Mouse (Mus musculus) CH12.LX (cell line): ENCODE results near the gene Limk2. TPM values are rescaled to one million over a fixed set of nuclear protein-coding genes. Genes with fewer than 3 reads are reported as not detected.
A peak's percentile ranks its signal among the peaks of the same experiment; 100 is the strongest.

Experiments used
- DNase-seq: peaks from one replicate; pipeline ENCODE4 v3.0.0-alpha.2; 2013; ENCODE audit errors: extremely low read depth
- H3K27ac ChIP-seq: 2 replicates; pipeline ENCODE4 v1.5.1; 2012; ENCODE audit warnings: low read depth, mild to moderate bottlenecking, control low read depth, moderate library complexity; ENCODE audit not compliant: insufficient read depth
- H3K27me3 ChIP-seq: replicated peaks from 2 replicates; pipeline ENCODE3; 2012; ENCODE audit warnings: inconsistent platforms
- H3K36me3 ChIP-seq, 2 experiments: replicated peaks in 1 of 2; 2 replicates each; pipeline versions ENCODE3 to v1.6.1; 2012; ENCODE audit warnings: inconsistent platforms in 1 of 2, low read length in 1 of 2, mild to moderate bottlenecking in 1 of 2, mixed read lengths in 1 of 2, moderate library complexity in 1 of 2; ENCODE audit not compliant: control insufficient read depth in 1 of 2, insufficient read depth in 1 of 2
- H3K4me1 ChIP-seq, 2 experiments: 2 replicates each; pipeline ENCODE4 v1.6.1; 2012; ENCODE audit warnings: inconsistent platforms in 1 of 2, moderate library complexity in 1 of 2; ENCODE audit not compliant: insufficient read depth in 2 of 2, control insufficient read depth in 1 of 2
- H3K4me2 ChIP-seq: 2 replicates; pipeline ENCODE4 v1.6.1; 2012; ENCODE audit warnings: low read depth, mild to moderate bottlenecking, control low read depth; ENCODE audit not compliant: poor library complexity, insufficient read depth, severe bottlenecking
- H3K4me3 ChIP-seq, 3 experiments: fragments of 150-350 bp in 1 of 3; sonication (generic) in 1 of 3; replicated peaks in 1 of 3; 2 replicates each; pipeline versions ENCODE3 to v1.5.1; 2011 to 2012; ENCODE audit warnings: low read depth in 2 of 3, low read length in 2 of 3, mild to moderate bottlenecking in 2 of 3, moderate library complexity in 2 of 3, control low read depth in 1 of 3, improper control_type of control experiment in 1 of 3, inconsistent platforms in 1 of 3, mixed read lengths in 1 of 3; ENCODE audit not compliant: poor library complexity in 1 of 3
- H3K79me2 ChIP-seq: replicated peaks from 2 replicates; pipeline ENCODE4 v1.6.1; 2012; ENCODE audit warnings: mild to moderate bottlenecking, moderate library complexity; ENCODE audit not compliant: control insufficient read depth, poor library complexity, insufficient read depth, severe bottlenecking; ENCODE audit errors: extremely low read depth
- H3K9ac ChIP-seq: 2 replicates; pipeline ENCODE4 v1.6.1; 2012; ENCODE audit warnings: low read depth, mild to moderate bottlenecking, control low read depth, moderate library complexity; ENCODE audit not compliant: insufficient read depth
- H3K9me3 ChIP-seq: replicated peaks from 2 replicates; pipeline ENCODE3; 2012; ENCODE audit warnings: low read length, inconsistent platforms, mixed read lengths
- CHD2 ChIP-seq: IDR thresholded peaks from 2 replicates; pipeline ENCODE4 v1.6.1; 2011; ENCODE audit warnings: low read length, improper control_type of control experiment
- CTCF ChIP-seq, 2 experiments: IDR thresholded peaks in 1 of 2; conservative IDR thresholded peaks in 1 of 2; 2 replicates each; pipeline ENCODE4 v1.5.1; 2011 to 2012; ENCODE audit warnings: low read depth in 2 of 2, low read length in 2 of 2, improper control_type of control experiment in 1 of 2, inconsistent platforms in 1 of 2, mild to moderate bottlenecking in 1 of 2, moderate library complexity in 1 of 2
- ELF1 ChIP-seq: IDR thresholded peaks from 2 replicates; pipeline ENCODE4 v1.6.1; 2014; ENCODE audit warnings: low read depth, mild to moderate bottlenecking, inconsistent platforms, low read length, improper control_type of control experiment
- JUN ChIP-seq: IDR thresholded peaks from 2 replicates; pipeline ENCODE4 v1.6.1; 2011; ENCODE audit warnings: low read depth, mild to moderate bottlenecking, low read length, improper control_type of control experiment, moderate library complexity; ENCODE audit not compliant: insufficient read depth
- KAT2A ChIP-seq: IDR thresholded peaks from 2 replicates; pipeline ENCODE4 v1.6.1; 2012; ENCODE audit warnings: low read length, improper control_type of control experiment, inconsistent platforms; ENCODE audit not compliant: insufficient replicate concordance
- MAFK ChIP-seq: IDR thresholded peaks from 2 replicates; pipeline ENCODE4 v1.6.1; 2011; ENCODE audit warnings: low read length, improper control_type of control experiment; ENCODE audit not compliant: insufficient replicate concordance
- MAX ChIP-seq: IDR thresholded peaks from 2 replicates; pipeline ENCODE4 v1.6.1; 2011; ENCODE audit warnings: low read length, improper control_type of control experiment
- MAZ ChIP-seq: IDR thresholded peaks from 2 replicates; pipeline ENCODE4 v1.6.1; 2012; ENCODE audit warnings: low read depth, mild to moderate bottlenecking, inconsistent platforms, low read length, improper control_type of control experiment, moderate library complexity
- MXI1 ChIP-seq: IDR thresholded peaks from 2 replicates; pipeline ENCODE4 v1.6.1; 2011; ENCODE audit warnings: mild to moderate bottlenecking, low read depth, low read length, improper control_type of control experiment
- NELFE ChIP-seq: IDR thresholded peaks from 2 replicates; pipeline ENCODE4 v1.6.1; 2011; ENCODE audit warnings: low read depth, low read length, improper control_type of control experiment
- NRF1 ChIP-seq: IDR thresholded peaks from 2 replicates; pipeline ENCODE4 v1.6.1; 2014; ENCODE audit warnings: low read depth, mild to moderate bottlenecking, inconsistent platforms, low read length, improper control_type of control experiment, moderate library complexity
- RCOR1 ChIP-seq: conservative IDR thresholded peaks from 2 replicates; pipeline ENCODE4 v1.6.1; 2012; ENCODE audit warnings: low read depth, mild to moderate bottlenecking, inconsistent platforms, low read length, improper control_type of control experiment
- ZC3H11A ChIP-seq: IDR thresholded peaks from 2 replicates; pipeline ENCODE4 v1.6.1; 2012; ENCODE audit warnings: low read depth, mild to moderate bottlenecking, inconsistent platforms, low read length, improper control_type of control experiment
- ZKSCAN1 ChIP-seq: IDR thresholded peaks from 2 replicates; pipeline ENCODE4 v1.6.1; 2012; ENCODE audit warnings: low read depth, inconsistent platforms, low read length, improper control_type of control experiment, borderline replicate concordance
- ZMIZ1 ChIP-seq: IDR thresholded peaks from 2 replicates; pipeline ENCODE4 v1.6.1; 2012; ENCODE audit warnings: low read depth, mild to moderate bottlenecking, inconsistent platforms, low read length, improper control_type of control experiment
- dilution Hi-C: fragments of 300-500 bp; cut with MboI; formaldehyde crosslinking; loops from 2 replicates; pipeline ENCODE4 v1.14.3; 2020; ENCODE audit warnings: low sequenced_read_pairs; ENCODE audit not compliant: extremely low pct_unique_long_range_greater_than_20kb, extremely low pct_ligation_motif_present
- in situ Hi-C: fragments of 300-500 bp; cut with MboI; formaldehyde crosslinking; loops from 3 replicates; pipeline ENCODE4 v1.14.3; 2019; ENCODE audit warnings: low sequenced_read_pairs, low pct_ligation_motif_present, low pct_unique_long_range_greater_than_20kb, mixed read lengths
- polyA plus RNA-seq: library from polyadenylated mRNA; unstranded; fragments of >175 nt; gene quantifications from 2 replicates; pipeline ENCODE4 v1.2.1, GENCODE M21; 2012; ENCODE audit warnings: low read depth; ENCODE audit not compliant: insufficient read length
- total RNA-seq, 2 experiments: library from RNA; depleted of rRNA; stranded (reverse); fragments of 300-350 nt in 1 of 2; fragments of >200 nt in 1 of 2; gene quantifications; 2 replicates each; pipeline ENCODE4 v1.2.3; 2012 to 2014

The Limk2 gene
- total and polyA plus RNA-seq, 3 experiments, result 41.5 to 64.0 (median 46.1) TPM

DNA sequence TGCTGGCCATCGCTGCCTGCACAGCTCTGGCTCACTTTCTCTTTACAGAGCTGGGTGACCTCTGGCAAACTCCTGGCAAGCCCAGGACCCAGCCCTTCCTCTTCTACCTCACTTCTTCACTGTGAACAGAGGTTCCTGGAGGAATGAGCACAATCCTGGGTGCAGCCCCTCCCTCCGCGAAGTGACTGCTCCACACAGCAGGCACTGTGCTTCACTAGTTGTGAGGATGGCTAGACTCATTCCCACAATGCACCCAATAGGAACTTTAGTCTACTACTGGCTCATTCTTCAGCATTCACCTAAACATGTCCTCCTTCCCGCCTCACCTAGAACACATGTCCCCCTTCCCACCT, 59.7 kb downstream of the Limk2 start:
- no peaks in the 10 kb centered on the region for H3K27me3 ChIP-seq
- no peak for TF ChIP-seq ELF1
- TF ChIP-seq MAZ, result no peak
- no peak for TF ChIP-seq JUN
- no peak for TF ChIP-seq MAX
- no peak for TF ChIP-seq ZKSCAN1
- TF ChIP-seq RCOR1, result no peak
- no peak for TF ChIP-seq CTCF (conservative IDR thresholded peaks at IDR 0.05 in 1 of 2, IDR thresholded peaks at IDR 0.05 in 1 of 2; ENCODE audit: low read depth in 2 of 2, low read length in 2 of 2)
- TF ChIP-seq NRF1, result no peak
- no peak for TF ChIP-seq MAFK
- TF ChIP-seq MXI1, result no peak
- TF ChIP-seq KAT2A, result no peak
- no peak for TF ChIP-seq ZMIZ1
- no peak for TF ChIP-seq ZC3H11A
- no peak overlapping the region for H3K27ac ChIP-seq
- peaks cover 69 to 94% of the 10 kb centered on the region in 2 experiments for H3K36me3 ChIP-seq
- H3K79me2 ChIP-seq, result no peaks in the 10 kb centered on the region
- no peak overlapping the region for H3K4me3 ChIP-seq
- H3K9me3 ChIP-seq, result peaks cover 3% of the 10 kb centered on the region
- no peak overlapping the region for H3K9ac ChIP-seq
- peaks cover 0 to 36% of the 10 kb centered on the region in 2 experiments; a peak in 2 of 4 replicates for H3K4me1 ChIP-seq
- no peak for DNase-seq
- H3K4me2 ChIP-seq, result no peak overlapping the region
- dilution Hi-C loops (no loop called here), in situ Hi-C loops (no loop called here)

DNA sequence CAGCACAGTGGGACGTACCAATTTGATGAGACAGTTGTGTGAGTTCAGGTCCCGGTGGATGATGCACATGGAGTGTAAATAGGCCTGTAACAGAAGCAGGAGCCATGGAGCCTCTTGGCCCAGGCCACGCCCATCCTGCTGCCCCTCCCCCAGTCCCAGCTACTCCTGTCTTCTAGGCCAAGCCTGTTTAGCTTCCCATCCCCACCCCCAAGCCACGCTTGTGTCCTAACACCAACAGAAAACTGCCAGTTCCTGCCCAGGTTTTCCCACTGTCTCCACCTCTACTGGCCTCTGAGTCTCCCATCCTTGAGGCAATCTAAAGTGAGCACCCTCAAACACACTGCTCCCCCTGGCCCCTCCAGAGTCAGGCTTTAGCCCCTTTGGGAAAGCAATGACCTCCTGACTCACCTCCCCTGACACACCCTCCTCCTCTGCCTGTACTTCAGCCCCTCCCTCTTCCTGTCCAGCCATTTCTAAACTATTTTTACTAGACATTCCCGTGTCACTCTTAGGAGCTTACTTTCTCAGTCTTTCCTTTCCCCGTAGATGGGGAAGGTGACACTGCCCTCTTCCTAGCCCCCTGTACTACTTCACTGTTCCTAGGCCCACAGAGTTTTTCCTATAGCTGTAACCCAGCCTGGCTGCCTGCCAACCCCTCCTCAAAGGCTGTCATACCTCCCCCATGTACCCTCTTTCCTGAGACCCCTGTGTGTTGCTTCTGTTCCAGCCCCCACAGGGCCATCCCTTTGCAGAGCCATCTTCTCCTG, 60.2 kb downstream of the Limk2 start:
- 0 out of 2 replicates have a peak, but pooled peaks have one; percentile 50 for TF ChIP-seq CHD2
- TF ChIP-seq NELFE, result no peak
- DNase-seq, result peak; percentile 33
- Histone ChIP-seq H3K27ac (no peak overlapping the region), H3K4me2 (no peak overlapping the region), H3K9me3 (peaks cover 3% of the 10 kb centered on the region), H3K79me2 (no peaks in the 10 kb centered on the region), H3K36me3 (peaks cover 70 to 94% of the 10 kb centered on the region in 2 experiments), H3K27me3 (no peaks in the 10 kb centered on the region), H3K4me3 (no peak overlapping the region), H3K9ac (no peak overlapping the region), H3K4me1 (peaks cover 0 to 36% of the 10 kb centered on the region in 2 experiments; a peak in 2 of 4 replicates)
- in situ Hi-C loops, result no loop called here
- dilution Hi-C loops, result no loop called here
